Mouse (Mus musculus) spleen, adult 2 months (tissue): ENCODE measurements around the gene Rgs16.

Experiments used
- CTCF ChIP-seq: fragments of 200-500 bp; IDR thresholded peaks from 2 replicates; pipeline ENCODE4 v1.5.1; 2011; ENCODE audit warnings: mild to moderate bottlenecking, inconsistent platforms; ENCODE audit not compliant: insufficient read depth, insufficient read length, insufficient replicate concordance; ENCODE audit errors: extremely low read depth
- POLR2A ChIP-seq: fragments of 200-500 bp; IDR thresholded peaks from 2 replicates; pipeline ENCODE4 v1.6.1; 2011; ENCODE audit warnings: low read depth, low read length, inconsistent platforms

- TF ChIP-seq CTCF (no peak), POLR2A (no peak)
These were observed 36.6 kb upstream of the Rgs16 start for GRCm38 (mm10) chr1:153703445-153703991.
